Mouse (Mus musculus) hindlimb bud, embryonic 11.5 days (tissue): ENCODE data around the gene Atp2b4.

Experiments
- DNase-seq: peaks from one replicate; pipeline ENCODE4 v3.0.0-alpha.2; 2012; ENCODE audit warnings: low read depth, low spot score; ENCODE audit errors: extremely low spot score

The Atp2b4 gene

GRCm38 (mm10) chr1:133660466-133661202 is 140.2 kb downstream of the Atp2b4 start, which contains the start of gene Zbed6:
TSS of gene Zbed6 (minus strand) at chr1:133660885.
- DNase-seq = peak; percentile 6

- DNase-seq = no peak
These were observed 142.0 kb downstream of the Atp2b4 start for GRCm38 (mm10) chr1:133658878-133659277.

GRCm38 (mm10) chr1:133656811-133657210 is 144.0 kb downstream of the Atp2b4 start:
- no peak for DNase-seq

GRCm38 (mm10) chr1:133653033-133653432 is 147.8 kb downstream of the Atp2b4 start:
- no peak for DNase-seq

GRCm38 (mm10) chr1:133650288-133651055 is 150.4 kb downstream of the Atp2b4 start:
- DNase-seq = no peak
